Mouse (Mus musculus) induced T-regulatory cell, adult 2 months (primary cell): ENCODE data around the gene Ddx49.

Experiments used
- DNase-seq: peaks from one replicate; pipeline ENCODE4 v3.0.0-alpha.2; 2012; ENCODE audit warnings: low read depth

Gene Ddx49

GRCm38 (mm10) chr8:70267674-70268073 is 34.6 kb downstream of the Ddx49 start:
- no peak for DNase-seq

DNA sequence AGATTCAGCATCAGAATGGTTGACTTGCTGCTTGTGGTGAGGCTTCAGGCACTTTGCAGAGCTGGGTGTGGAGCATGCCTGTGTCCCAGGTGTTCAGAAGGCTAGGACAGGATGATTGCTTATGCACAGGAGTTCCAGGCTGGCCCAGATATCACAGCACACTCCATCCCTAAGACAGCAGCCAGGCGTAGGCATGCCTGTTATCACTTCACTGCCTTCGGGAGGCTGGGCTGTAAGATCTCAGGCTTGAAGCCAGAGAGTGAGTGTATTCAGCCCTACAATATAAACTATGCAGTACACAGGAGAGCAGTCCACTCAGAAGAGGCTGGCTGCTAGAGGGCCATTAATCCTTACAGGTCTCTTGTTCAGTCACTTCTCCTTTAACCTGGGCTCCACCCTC is 43.2 kb downstream of the Ddx49 start:
- DNase-seq: no peak

DNA sequence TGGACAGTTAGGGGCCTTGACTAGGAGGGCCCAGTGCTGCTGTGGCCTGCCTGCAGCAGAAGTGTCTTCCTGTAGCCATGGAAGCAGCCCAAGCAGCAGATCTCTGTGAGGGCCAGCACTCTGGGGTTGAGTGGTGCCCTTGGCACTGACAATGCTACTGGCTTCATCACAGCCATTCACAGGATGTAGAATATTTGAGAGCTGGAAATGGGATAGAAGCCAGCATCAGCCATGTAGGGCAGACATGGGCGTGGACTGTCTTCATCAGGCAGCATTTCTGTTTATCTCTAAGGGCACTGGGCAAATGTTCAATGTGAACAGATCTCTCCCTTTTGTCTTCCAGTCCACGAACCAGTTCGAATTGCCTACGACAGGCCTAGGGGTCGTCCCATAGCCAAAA is 43.7 kb downstream of the Ddx49 start:
- no peak for DNase-seq

DNA sequence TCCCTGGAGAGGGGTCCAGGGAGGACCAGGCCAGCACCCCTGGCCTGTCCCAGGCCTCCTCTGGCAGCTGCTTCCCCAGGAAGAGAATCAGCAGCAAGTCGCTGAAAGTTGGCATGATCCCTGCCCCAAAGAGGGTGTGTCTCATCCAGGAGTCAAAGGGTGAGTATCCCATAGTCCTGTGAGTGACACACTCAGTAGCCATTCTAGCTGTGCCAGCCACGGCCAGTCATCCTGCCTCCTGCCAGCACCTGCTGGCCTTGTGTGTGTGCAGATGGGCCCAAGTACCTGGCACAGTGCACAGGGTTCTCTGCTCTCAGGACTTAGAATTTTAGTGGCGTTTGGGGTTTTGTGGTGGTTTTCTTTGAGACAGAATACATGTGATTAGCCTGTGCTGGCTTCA is 44.8 kb downstream of the Ddx49 start:
- DNase-seq: no peak

DNA sequence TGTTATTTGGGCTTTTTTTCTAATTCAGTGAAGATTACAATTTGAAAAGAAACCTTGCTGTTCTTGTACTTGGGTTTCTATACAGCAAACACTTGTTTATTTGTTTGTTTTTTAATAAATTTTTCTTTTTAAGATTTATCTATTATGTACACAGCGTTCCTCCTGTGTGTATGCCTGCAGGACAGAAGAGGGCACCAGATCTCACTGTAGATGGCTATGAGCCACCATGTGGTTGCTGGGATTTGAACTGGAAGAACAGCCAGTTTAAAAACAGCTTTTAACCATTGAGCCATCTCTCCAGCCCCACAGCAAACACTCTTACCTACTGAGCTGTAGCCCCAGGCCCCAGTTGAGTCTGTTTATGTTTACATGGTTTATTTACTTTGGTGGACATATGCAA is 47.7 kb downstream of the Ddx49 start:
- DNase-seq: no peak

DNA sequence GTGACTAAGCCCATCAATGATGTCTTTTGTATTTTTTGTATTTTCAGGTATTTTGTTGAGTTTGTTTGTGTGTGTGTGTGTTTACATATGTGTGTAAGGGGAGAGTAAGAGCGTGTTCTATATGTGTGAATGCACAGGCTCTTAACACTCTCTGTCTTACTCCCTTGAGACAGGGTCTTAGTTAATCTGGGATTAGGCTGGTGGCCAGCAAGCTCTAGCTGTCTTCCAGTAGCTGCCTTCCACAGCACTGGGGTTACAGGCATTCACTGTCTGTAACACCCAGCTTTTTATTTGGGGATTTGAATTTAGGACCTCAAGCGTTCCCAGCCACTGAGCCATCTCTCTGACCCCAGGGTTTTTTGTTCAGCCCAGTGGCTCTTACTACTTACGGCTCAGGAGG is 54.4 kb downstream of the Ddx49 start:
- DNase-seq: no peak

GRCm38 (mm10) chr8:70246622-70247021 is 55.7 kb downstream of the Ddx49 start:
- DNase-seq: no peak
